Mouse (Mus musculus) B cell, adult 2 months (primary cell): ENCODE results near the gene Brd2.

Experiments used
- DNase-seq, 2 experiments: peaks; one replicate each; pipeline ENCODE4 v3.0.0; 2022

The Brd2 gene

GRCm38 (mm10) chr17:34110309-34110708, 12.1 kb downstream of the Brd2 start:
- DNase-seq: no peak

GRCm38 (mm10) chr17:34109806-34110195, 12.6 kb downstream of the Brd2 start:
- DNase-seq: no peak

- DNase-seq: peak; percentile 48 to 52
Measured at GRCm38 (mm10) chr17:34109038-34109805, 13.2 kb downstream of the Brd2 start.

GRCm38 (mm10) chr17:34108460-34108859, 14.0 kb downstream of the Brd2 start:
- DNase-seq: no peak

GRCm38 (mm10) chr17:34107109-34107867, 15.1 kb downstream of the Brd2 start:
- DNase-seq: no peak

GRCm38 (mm10) chr17:34106555-34106954, 15.9 kb downstream of the Brd2 start:
- no peak for DNase-seq

- no peak for DNase-seq
Measured at GRCm38 (mm10) chr17:34104804-34105203, 17.6 kb downstream of the Brd2 start.

- DNase-seq: peak in 1 of 2 experiments; percentile 42
Measured at GRCm38 (mm10) chr17:34102831-34103230, 19.6 kb downstream of the Brd2 start.

- peak; percentile 99 for DNase-seq
Measured at GRCm38 (mm10) chr17:34101604-34102032, 20.8 kb downstream of the Brd2 start.

GRCm38 (mm10) chr17:34101185-34101584, 21.2 kb downstream of the Brd2 start:
- no peak for DNase-seq

- DNase-seq: no peak
Measured at GRCm38 (mm10) chr17:34099531-34099930, 22.9 kb downstream of the Brd2 start.

GRCm38 (mm10) chr17:34098709-34099479, 23.5 kb downstream of the Brd2 start:
- DNase-seq: peak; percentile 61 to 62

GRCm38 (mm10) chr17:34097272-34097671, 25.2 kb downstream of the Brd2 start:
- DNase-seq: peak; percentile 60 to 67

GRCm38 (mm10) chr17:34096497-34097010, 25.9 kb downstream of the Brd2 start:
- no peak for DNase-seq

- peak; percentile 31 to 42 for DNase-seq
Measured at GRCm38 (mm10) chr17:34094283-34095035, 28.0 kb downstream of the Brd2 start.

GRCm38 (mm10) chr17:34093199-34093874, 29.1 kb downstream of the Brd2 start:
- peak; percentile 47 to 50 for DNase-seq

- DNase-seq: peak; percentile 68 to 69
Measured at GRCm38 (mm10) chr17:34092197-34092875, 30.1 kb downstream of the Brd2 start, which contains the start of gene H2-Oa. Gene H2-Oa, plus strand, starts transcription at chr17:34092340.

GRCm38 (mm10) chr17:34090923-34091322, 31.5 kb downstream of the Brd2 start:
- DNase-seq: peak; percentile 80

- no peak for DNase-seq
Measured at GRCm38 (mm10) chr17:34088124-34088523, 34.3 kb downstream of the Brd2 start.

GRCm38 (mm10) chr17:34087386-34087785, 35.0 kb downstream of the Brd2 start:
- no peak for DNase-seq

GRCm38 (mm10) chr17:34083104-34083503, 39.3 kb downstream of the Brd2 start:
- DNase-seq: no peak
